ENCODE assay signal across 8 mouse cellular contexts in genomic region chr3:89178107-89178385, GRCm38 (mm10). TPM values are rescaled to one million over a fixed set of nuclear protein-coding genes. Genes with fewer than 3 reads are reported as not detected.
DNase-seq lines count a peak whose midpoint lies in the region; ATAC-seq and TF ChIP-seq lines count a peak whose summit lies in the region.

No protein-coding gene starts in this region.

- H3K9ac ChIP-seq in heart, embryonic 11.5 days (ENCODE audit: low read depth, low read length), result peak overlapping the region; percentile 92
- peak overlapping the region; percentile 85 for H3K9ac ChIP-seq in heart, embryonic 16.5 days (ENCODE audit: low read length)

- peaks cover 17% of the 10 kb centered on the region; the same call in 1 of the 2 replicates for H3K4me1 ChIP-seq in heart, embryonic 11.5 days (ENCODE audit: control insufficient read depth, insufficient read depth, low read length)
- H3K4me1 ChIP-seq in E14TG2a.4 (replicated peaks; ENCODE audit: low read depth, low read length), result peaks cover 53% of the 10 kb centered on the region
- peaks cover 14% of the 10 kb centered on the region for H3K4me1 ChIP-seq in heart, embryonic 16.5 days (ENCODE audit: control insufficient read depth, insufficient read depth, low read length)

- WGBS in heart, embryonic 11.5 days (ENCODE audit: insufficient replicate concordance), result 6% methylated on average over 6 of the region's 6 CpGs
- 7% methylated on average over 6 of the region's 6 CpGs for WGBS in heart, embryonic 16.5 days
- WGBS in macrophage (ENCODE audit: missing documents), result 8% methylated on average over 6 of the region's 6 CpGs

- ATAC-seq in heart, embryonic 11.5 days (replicated peaks; ENCODE audit: insufficient number of reproducible peaks, low FRiP score, low TSS enrichment), result no peak
- ATAC-seq in heart, embryonic 16.5 days (replicated peaks; ENCODE audit: extremely low read depth, insufficient read depth, low FRiP score), result no peak
- ATAC-seq in megakaryocyte-erythroid progenitor cell, adult 5-6 weeks (replicated peaks; ENCODE audit: low FRiP score, low TSS enrichment, poor library complexity, severe bottlenecking), result no peak
- no peak for ATAC-seq in inflammation-experienced regulatory T-cells, adult 6 months

- H3K4me2 ChIP-seq in heart, embryonic 11.5 days, result peak overlapping the region; percentile 89
- peak overlapping the region; percentile 61 for H3K4me2 ChIP-seq in heart, embryonic 16.5 days (ENCODE audit: low read depth, low read length)

- peak overlapping the region; percentile 80 for H3K4me3 ChIP-seq in heart, embryonic 11.5 days (ENCODE audit: low read depth, low read length)
- H3K4me3 ChIP-seq in E14TG2a.4 (replicated peaks; ENCODE audit: low read length) (peak overlapping the region; percentile 93), macrophage (ENCODE audit: inconsistent target) (peak overlapping the region; percentile 86)
- H3K4me3 ChIP-seq in heart, embryonic 16.5 days (ENCODE audit: low read length), result peak overlapping the region; percentile 82

- no peak for DNase-seq in heart, postnatal 4 days
- DNase-seq in layer of hippocampus, postnatal 36 days, result no peak

- H3K27me3 ChIP-seq in heart, embryonic 11.5 days (ENCODE audit: control insufficient read depth, insufficient read depth, low read length), result no peaks in the 10 kb centered on the region
- no peaks in the 10 kb centered on the region for H3K27me3 ChIP-seq in E14TG2a.4 (ENCODE audit: insufficient read depth, low read length)
- H3K27me3 ChIP-seq in heart, embryonic 16.5 days (ENCODE audit: control insufficient read depth, insufficient read depth, low read length), result no peaks in the 10 kb centered on the region

- peaks cover 49% of the 10 kb centered on the region for H3K36me3 ChIP-seq in heart, embryonic 11.5 days (ENCODE audit: control insufficient read depth, insufficient read depth, low read length)
- H3K36me3 ChIP-seq in E14TG2a.4 (ENCODE audit: insufficient read depth, low read length), result peaks cover 83% of the 10 kb centered on the region
- H3K36me3 ChIP-seq in heart, embryonic 16.5 days (ENCODE audit: control insufficient read depth, insufficient read depth), result peaks cover 55% of the 10 kb centered on the region
- H3K36me3 ChIP-seq in macrophage (ENCODE audit: inconsistent target), result peaks cover 61% of the 10 kb centered on the region

- peak overlapping the region; percentile 67 for H3K27ac ChIP-seq in heart, embryonic 11.5 days (ENCODE audit: low read depth, low read length)
- H3K27ac ChIP-seq in heart, embryonic 16.5 days (ENCODE audit: low read length), result peak overlapping the region; percentile 73; the same call in 1 of the 2 replicates
- H3K27ac ChIP-seq in macrophage, result peak overlapping the region; percentile 71

- no peak for TF ChIP-seq CTCF in E14TG2a.4 (conservative IDR thresholded peaks at IDR 0.05; ENCODE audit: low read length)

- peaks cover 19% of the 10 kb centered on the region for H3K79me2 ChIP-seq in macrophage (ENCODE audit: inconsistent target)

- H3K9me3 ChIP-seq in heart, embryonic 11.5 days (replicated peaks; ENCODE audit: control insufficient read depth, low read length), result no peaks in the 10 kb centered on the region
- no peaks in the 10 kb centered on the region for H3K9me3 ChIP-seq in E14TG2a.4 (ENCODE audit: low read length)
- H3K9me3 ChIP-seq in heart, embryonic 16.5 days (replicated peaks; ENCODE audit: control insufficient read depth, low read length), result no peaks in the 10 kb centered on the region

RNA-seq across cellular contexts. Expression of gene Scamp3, which starts 0.8 kb away (rescaled TPM):
- 82.8 and 88.3 TPM in 2 replicates for polyA plus RNA-seq in heart, embryonic 11.5 days (2014; fragmentation: Nextera tagmentation; extraction: Ambion mirVana)
- 10 to 100 TPM; 46.7 to 47.3 TPM for total RNA-seq in heart, postnatal 4 days (2021)
- 89.5 and 93.9 TPM in 2 replicates for polyA plus RNA-seq in heart, embryonic 16.5 days (2015; fragmentation: Nextera tagmentation; extraction: Ambion mirVana)
- total RNA-seq in macrophage (2018; cell fraction: chromatin; rRNA removed), result 10 to 100 TPM; 27.7 to 92.8 (median 47.6) TPM
- total RNA-seq in macrophage (2018; cell fraction: cytosol; rRNA removed), result 10 to 100 TPM; 51.9 to 84.5 (median 66.7) TPM
- total RNA-seq in macrophage (2018; cell fraction: nucleus; rRNA removed), result 10 to 100 TPM; 30.4 to 74.0 (median 45.9) TPM
- polyA plus RNA-seq in macrophage (2018), result 79.6 to 84.3 TPM (median 80.5 TPM) in 3 replicates
- total RNA-seq in layer of hippocampus, postnatal 36 days (2021), result 10 to 100 TPM; 66.8 to 71.9 TPM
- total RNA-seq in megakaryocyte-erythroid progenitor cell, adult 5-6 weeks (2014; fragmentation: Nextera tagmentation), result 86.7 and 129 TPM in 2 replicates
- 32.8 and 34.8 TPM in 2 replicates for total RNA-seq in megakaryocyte-erythroid progenitor cell, adult 5-6 weeks (2017)
- polyA plus RNA-seq in inflammation-experienced regulatory T-cells, adult 6 months (2017; shearing (Covaris generic)), result 100 to 1,000 TPM; 168 to 216 (median 185) TPM

RNA-seq across cellular contexts. Expression of gene Fam189b, which starts 4.9 kb away (rescaled TPM):
- 11.9 and 13.7 TPM in 2 replicates for polyA plus RNA-seq in heart, embryonic 11.5 days (2014; fragmentation: Nextera tagmentation; extraction: Ambion mirVana)
- total RNA-seq in heart, postnatal 4 days (2021), result 1 to 10 TPM; 8.8 to 9.0 TPM
- 17.7 TPM in 2 replicates for polyA plus RNA-seq in heart, embryonic 16.5 days (2015; fragmentation: Nextera tagmentation; extraction: Ambion mirVana)
- 10 to 100 TPM in 1 of 26 experiments, 1 to 10 TPM in 21, under 1 TPM in 4; 0.31 to 12.9 (median 3.6) TPM for total RNA-seq in macrophage (2018; cell fraction: chromatin; rRNA removed)
- 1 to 10 TPM; 1.3 to 6.5 (median 3.0) TPM for total RNA-seq in macrophage (2018; cell fraction: cytosol; rRNA removed)
- total RNA-seq in macrophage (2018; cell fraction: nucleus; rRNA removed), result 1 to 10 TPM in 24 of 26 experiments, under 1 TPM in 2; 0.71 to 9.0 (median 3.4) TPM
- polyA plus RNA-seq in macrophage (2018), result 1.1 to 4.4 TPM (median 1.9 TPM) in 3 replicates
- total RNA-seq in layer of hippocampus, postnatal 36 days (2021), result 10 to 100 TPM; 57.8 to 71.0 TPM
- total RNA-seq in megakaryocyte-erythroid progenitor cell, adult 5-6 weeks (2014; fragmentation: Nextera tagmentation), result 28.1 and 39.1 TPM in 2 replicates
- 6.9 and 13.7 TPM in 2 replicates for total RNA-seq in megakaryocyte-erythroid progenitor cell, adult 5-6 weeks (2017)
- polyA plus RNA-seq in inflammation-experienced regulatory T-cells, adult 6 months (2017; shearing (Covaris generic)), result 100 to 1,000 TPM; 132 to 223 (median 213) TPM

RNA-seq across cellular contexts. Expression of gene Clk2, which starts 13.5 kb away (rescaled TPM):
- polyA plus RNA-seq in heart, embryonic 11.5 days (2014; fragmentation: Nextera tagmentation; extraction: Ambion mirVana), result 18.7 and 20.1 TPM in 2 replicates
- 10 to 100 TPM; 30.3 to 32.1 TPM for total RNA-seq in heart, postnatal 4 days (2021)
- polyA plus RNA-seq in heart, embryonic 16.5 days (2015; fragmentation: Nextera tagmentation; extraction: Ambion mirVana), result 15.9 and 17.9 TPM in 2 replicates
- 100 to 1,000 TPM in 22 of 26 experiments, 10 to 100 TPM in 4; 81.7 to 274 (median 169) TPM for total RNA-seq in macrophage (2018; cell fraction: chromatin; rRNA removed)
- total RNA-seq in macrophage (2018; cell fraction: cytosol; rRNA removed), result 10 to 100 TPM in 19 of 26 experiments, 1 to 10 TPM in 7; 6.8 to 26.3 (median 15.7) TPM
- 100 to 1,000 TPM in 6 of 26 experiments, 10 to 100 TPM in 20; 37.4 to 157 (median 73.6) TPM for total RNA-seq in macrophage (2018; cell fraction: nucleus; rRNA removed)
- 19.9 to 35.6 TPM (median 25.1 TPM) in 3 replicates for polyA plus RNA-seq in macrophage (2018)
- total RNA-seq in layer of hippocampus, postnatal 36 days (2021), result 10 to 100 TPM; 52.0 to 53.4 TPM
- 72.3 and 88.0 TPM in 2 replicates for total RNA-seq in megakaryocyte-erythroid progenitor cell, adult 5-6 weeks (2014; fragmentation: Nextera tagmentation)
- total RNA-seq in megakaryocyte-erythroid progenitor cell, adult 5-6 weeks (2017), result 46.6 and 69.3 TPM in 2 replicates
- polyA plus RNA-seq in inflammation-experienced regulatory T-cells, adult 6 months (2017; shearing (Covaris generic)), result 10 to 100 TPM; 12.5 to 29.0 (median 24.7) TPM

RNA-seq across cellular contexts. Expression of gene Hcn3, which starts 18.1 kb away (rescaled TPM):
- polyA plus RNA-seq in heart, embryonic 11.5 days (2014; fragmentation: Nextera tagmentation; extraction: Ambion mirVana), result 0.13 and 0.58 TPM in 2 replicates
- total RNA-seq in heart, postnatal 4 days (2021), result 1 to 10 TPM in 1 of 2 experiments, under 1 TPM in 1; 0.86 to 1.1 TPM
- polyA plus RNA-seq in heart, embryonic 16.5 days (2015; fragmentation: Nextera tagmentation; extraction: Ambion mirVana), result 0.70 and 0.76 TPM in 2 replicates
- total RNA-seq in macrophage (2018; cell fraction: chromatin; rRNA removed), result 1 to 10 TPM in 4 of 26 experiments, under 1 TPM in 18, not detected in 4; 0.20 to 3.8 (median 0.58) TPM
- total RNA-seq in macrophage (2018; cell fraction: cytosol; rRNA removed), result under 1 TPM; 0.04 to 0.49 (median 0.14) TPM
- 1 to 10 TPM in 4 of 26 experiments, under 1 TPM in 18, not detected in 4; 0.10 to 3.7 (median 0.32) TPM for total RNA-seq in macrophage (2018; cell fraction: nucleus; rRNA removed)
- polyA plus RNA-seq in macrophage (2018), result 0.11 to 0.20 TPM (median 0.15 TPM) in 3 replicates
- total RNA-seq in layer of hippocampus, postnatal 36 days (2021), result 10 to 100 TPM; 11.8 to 12.1 TPM
- total RNA-seq in megakaryocyte-erythroid progenitor cell, adult 5-6 weeks (2014; fragmentation: Nextera tagmentation), result 1.5 and 1.6 TPM in 2 replicates
- 1.4 and 2.5 TPM in 2 replicates for total RNA-seq in megakaryocyte-erythroid progenitor cell, adult 5-6 weeks (2017)
- polyA plus RNA-seq in inflammation-experienced regulatory T-cells, adult 6 months (2017; shearing (Covaris generic)), result 1 to 10 TPM in 2 of 3 experiments, not detected in 1; 1.3 TPM

RNA-seq across cellular contexts. Expression of gene Gba, which starts 24.7 kb away (rescaled TPM):
- polyA plus RNA-seq in heart, embryonic 11.5 days (2014; fragmentation: Nextera tagmentation; extraction: Ambion mirVana), result 33.3 and 39.9 TPM in 2 replicates
- total RNA-seq in heart, postnatal 4 days (2021), result 10 to 100 TPM; 19.7 to 21.8 TPM
- 33.2 and 33.3 TPM in 2 replicates for polyA plus RNA-seq in heart, embryonic 16.5 days (2015; fragmentation: Nextera tagmentation; extraction: Ambion mirVana)
- 100 to 1,000 TPM in 25 of 26 experiments, 10 to 100 TPM in 1; 94.8 to 225 (median 139) TPM for total RNA-seq in macrophage (2018; cell fraction: chromatin; rRNA removed)
- 100 to 1,000 TPM; 167 to 269 (median 214) TPM for total RNA-seq in macrophage (2018; cell fraction: cytosol; rRNA removed)
- 100 to 1,000 TPM; 126 to 313 (median 238) TPM for total RNA-seq in macrophage (2018; cell fraction: nucleus; rRNA removed)
- 205 to 294 TPM (median 220 TPM) in 3 replicates for polyA plus RNA-seq in macrophage (2018)
- 10 to 100 TPM; 57.0 to 61.9 TPM for total RNA-seq in layer of hippocampus, postnatal 36 days (2021)
- 39.6 and 41.4 TPM in 2 replicates for total RNA-seq in megakaryocyte-erythroid progenitor cell, adult 5-6 weeks (2014; fragmentation: Nextera tagmentation)
- 36.5 and 44.3 TPM in 2 replicates for total RNA-seq in megakaryocyte-erythroid progenitor cell, adult 5-6 weeks (2017)
- 10 to 100 TPM; 63.7 to 86.1 (median 85.1) TPM for polyA plus RNA-seq in inflammation-experienced regulatory T-cells, adult 6 months (2017; shearing (Covaris generic))
